Mouse (Mus musculus) embryonic facial prominence, embryonic 13.5 days (tissue): Measurements from ENCODE around the gene Etfbkmt. TPM values are rescaled to one million over a fixed set of nuclear protein-coding genes. Genes with fewer than 3 reads are reported as not detected.
"Not testable (repeated sequence)": the region's sequence is repeated elsewhere in the genome, so short reads cannot be mapped to it uniquely, and the experiment has no call there.

Experiments used
- ATAC-seq: fragments of 200-750 bp; cut with Nextera tagmentation; 2 replicates; pipeline ENCODE4 v1.8.0; 2017; ENCODE audit warnings: low read depth; ENCODE audit not compliant: insufficient number of reproducible peaks, insufficient read depth, low FRiP score, low TSS enrichment
- H3K27ac ChIP-seq: fragments of 300-500 bp; sonication (generic); 2 replicates; pipeline ENCODE4 v1.5.1; 2015; ENCODE audit warnings: moderate library complexity, mild to moderate bottlenecking, inconsistent platforms
- H3K27me3 ChIP-seq: fragments of 300-500 bp; sonication (generic); 2 replicates; pipeline ENCODE4 v1.6.1; 2015; ENCODE audit warnings: mild to moderate bottlenecking, inconsistent platforms
- H3K36me3 ChIP-seq: fragments of 300-500 bp; sonication (generic); 2 replicates; pipeline ENCODE4 v1.6.1; 2015; ENCODE audit warnings: mild to moderate bottlenecking, inconsistent platforms
- H3K4me1 ChIP-seq: fragments of 300-500 bp; sonication (generic); 2 replicates; pipeline ENCODE4 v1.6.1; 2015; ENCODE audit warnings: inconsistent platforms
- H3K4me2 ChIP-seq: fragments of 300-500 bp; sonication (generic); 2 replicates; pipeline ENCODE4 v1.6.1; 2015; ENCODE audit warnings: moderate library complexity, mild to moderate bottlenecking, inconsistent platforms
- H3K4me3 ChIP-seq: fragments of 300-500 bp; sonication (generic); 2 replicates; pipeline ENCODE4 v1.5.1; 2015; ENCODE audit warnings: mild to moderate bottlenecking, inconsistent platforms
- H3K9ac ChIP-seq: fragments of 300-500 bp; sonication (generic); 2 replicates; pipeline ENCODE4 v1.6.1; 2015; ENCODE audit warnings: mild to moderate bottlenecking, inconsistent platforms
- H3K9me3 ChIP-seq: fragments of 300-500 bp; sonication (generic); 2 replicates; pipeline ENCODE4 v1.6.1; 2016; ENCODE audit warnings: inconsistent platforms
- WGBS: fragments of 180-500 bp; shearing (Covaris S2); methylation state at CpG from one replicate; pipeline ENCODE4 v1.1.7; 2015; ENCODE audit warnings: mixed read lengths; 5-methylcytosine and 5-hydroxymethylcytosine counted together
- polyA plus RNA-seq: library from polyadenylated mRNA; unstranded; fragments of >200 nt; fragmentation: Nextera tagmentation; extraction: Ambion mirVana; gene quantifications from 2 replicates; pipeline ENCODE4 v1.2.1, GENCODE M21; 2015

Gene Etfbkmt
- polyA plus RNA-seq, 1 experiment from 2014 or later: 13.7 TPM

GRCm38 (mm10) chr6:149103451-149103850 is 36.2 kb upstream of the Etfbkmt start:
- H3K9ac ChIP-seq: no peak overlapping the region
- H3K4me1 ChIP-seq: 0 out of 2 replicates have a peak, but pooled peaks cover 9% of the 10 kb centered on the region
- no peaks in the 10 kb centered on the region for H3K27me3 ChIP-seq
- no peak overlapping the region for H3K4me2 ChIP-seq
- ATAC-seq: no peak
- no peaks in the 10 kb centered on the region for H3K9me3 ChIP-seq
- no peaks in the 10 kb centered on the region for H3K36me3 ChIP-seq
- H3K4me3 ChIP-seq: no peak overlapping the region
- no peak overlapping the region for H3K27ac ChIP-seq
- 86% methylated on average over 1 of the region's 1 CpGs for WGBS

- no peak for ATAC-seq
- Histone ChIP-seq H3K9me3 (no peaks in the 10 kb centered on the region), H3K9ac (no peak overlapping the region), H3K4me2 (no peak overlapping the region), H3K27me3 (no peaks in the 10 kb centered on the region), H3K4me1 (0 out of 2 replicates have a peak, but pooled peaks cover 5% of the 10 kb centered on the region), H3K4me3 (no peak overlapping the region), H3K27ac (no peak overlapping the region), H3K36me3 (no peaks in the 10 kb centered on the region)
- 69% methylated on average over 3 of the region's 3 CpGs for WGBS
Measured at GRCm38 (mm10) chr6:149107615-149108014, 32.0 kb upstream of the Etfbkmt start.

GRCm38 (mm10) chr6:149108909-149109308 is 30.7 kb upstream of the Etfbkmt start:
- H3K9me3 ChIP-seq: no peaks in the 10 kb centered on the region
- H3K27me3 ChIP-seq: no peaks in the 10 kb centered on the region
- WGBS: 82% methylated on average over 2 of the region's 2 CpGs
- H3K36me3 ChIP-seq: no peaks in the 10 kb centered on the region
- ATAC-seq: no peak
- no peak overlapping the region for H3K27ac ChIP-seq
- H3K4me2 ChIP-seq: no peak overlapping the region
- no peak overlapping the region for H3K4me3 ChIP-seq
- H3K4me1 ChIP-seq: 0 out of 2 replicates have a peak, but pooled peaks cover 5% of the 10 kb centered on the region
- H3K9ac ChIP-seq: no peak overlapping the region

GRCm38 (mm10) chr6:149116992-149117391 is 22.7 kb upstream of the Etfbkmt start:
- Histone ChIP-seq H3K9me3 (no peaks in the 10 kb centered on the region), H3K4me3 (no peak overlapping the region)
- ATAC-seq: no peak

GRCm38 (mm10) chr6:149118935-149119334 is 20.7 kb upstream of the Etfbkmt start:
- Histone ChIP-seq H3K27ac (no peak overlapping the region), H3K4me2 (no peak overlapping the region), H3K4me3 (no peak overlapping the region), H3K4me1 (no peaks in the 10 kb centered on the region), H3K36me3 (no peaks in the 10 kb centered on the region), H3K9me3 (no peaks in the 10 kb centered on the region), H3K9ac (no peak overlapping the region), H3K27me3 (no peaks in the 10 kb centered on the region)
- WGBS: 49% methylated on average over 2 of the region's 2 CpGs
- ATAC-seq: no peak

More at GRCm38 (mm10) chr6:149116992-149117391, 22.7 kb upstream of the Etfbkmt start:
- Histone ChIP-seq H3K4me1 (no peaks in the 10 kb centered on the region), H3K4me2 (no peak overlapping the region), H3K36me3 (no peaks in the 10 kb centered on the region), H3K9ac (no peak overlapping the region), H3K27me3 (no peaks in the 10 kb centered on the region), H3K27ac (no peak overlapping the region)

GRCm38 (mm10) chr6:149119853-149120252 is 19.8 kb upstream of the Etfbkmt start:
- Histone ChIP-seq H3K4me1 (no peaks in the 10 kb centered on the region), H3K9ac (no peak overlapping the region), H3K9me3 (no peaks in the 10 kb centered on the region), H3K4me2 (no peak overlapping the region), H3K4me3 (no peak overlapping the region), H3K36me3 (no peaks in the 10 kb centered on the region), H3K27me3 (no peaks in the 10 kb centered on the region), H3K27ac (no peak overlapping the region)
- no peak for ATAC-seq
- WGBS: 45% methylated on average over 2 of the region's 2 CpGs

- no peak overlapping the region for H3K4me2 ChIP-seq
- no peak overlapping the region for H3K9ac ChIP-seq
- no peak overlapping the region for H3K27ac ChIP-seq
- ATAC-seq: no peak
- 81% methylated on average over 3 of the region's 3 CpGs for WGBS
- H3K36me3 ChIP-seq: no peaks in the 10 kb centered on the region
- no peak overlapping the region for H3K4me3 ChIP-seq
- H3K4me1 ChIP-seq: no peaks in the 10 kb centered on the region
- H3K27me3 ChIP-seq: no peaks in the 10 kb centered on the region
- no peaks in the 10 kb centered on the region for H3K9me3 ChIP-seq
Measured at GRCm38 (mm10) chr6:149123042-149123441, 16.6 kb upstream of the Etfbkmt start.

GRCm38 (mm10) chr6:149126675-149127074 is 13.0 kb upstream of the Etfbkmt start:
- no peak overlapping the region for H3K4me2 ChIP-seq
- H3K9me3 ChIP-seq: no peaks in the 10 kb centered on the region
- H3K4me3 ChIP-seq: no peak overlapping the region
- H3K27ac ChIP-seq: no peak overlapping the region
- no peaks in the 10 kb centered on the region for H3K36me3 ChIP-seq
- no peaks in the 10 kb centered on the region for H3K27me3 ChIP-seq
- no peak overlapping the region for H3K9ac ChIP-seq
- no peaks in the 10 kb centered on the region for H3K4me1 ChIP-seq
- 64% methylated on average over 4 of the region's 4 CpGs for WGBS
- ATAC-seq: no peak

- H3K27me3 ChIP-seq, H3K4me3 ChIP-seq, H3K9ac ChIP-seq, H3K36me3 ChIP-seq, H3K4me1 ChIP-seq, ATAC-seq, H3K27ac ChIP-seq, H3K9me3 ChIP-seq, H3K4me2 ChIP-seq: not testable (repeated sequence)
- 81% methylated on average over 8 of the region's 8 CpGs for WGBS
Measured at GRCm38 (mm10) chr6:149129870-149130269, 9.8 kb upstream of the Etfbkmt start, which contains the start of gene Gm10203. Gene Gm10203, plus strand, starts transcription at chr6:149130170.

- H3K27me3 ChIP-seq: no peaks in the 10 kb centered on the region
- H3K27ac ChIP-seq: no peak overlapping the region
- H3K4me2 ChIP-seq: no peak overlapping the region
- no peaks in the 10 kb centered on the region for H3K4me1 ChIP-seq
- 14% methylated on average over 3 of the region's 3 CpGs for WGBS
- no peak overlapping the region for H3K9ac ChIP-seq
- ATAC-seq: no peak
- H3K4me3 ChIP-seq: no peak overlapping the region
- no peaks in the 10 kb centered on the region for H3K36me3 ChIP-seq
- no peaks in the 10 kb centered on the region for H3K9me3 ChIP-seq
Measured at GRCm38 (mm10) chr6:149131111-149131510, 8.5 kb upstream of the Etfbkmt start.

- Histone ChIP-seq H3K4me3 (no peak overlapping the region), H3K9me3 (no peaks in the 10 kb centered on the region), H3K36me3 (no peaks in the 10 kb centered on the region), H3K4me2 (no peak overlapping the region), H3K9ac (no peak overlapping the region), H3K27me3 (no peaks in the 10 kb centered on the region), H3K4me1 (no peaks in the 10 kb centered on the region), H3K27ac (no peak overlapping the region)
- no peak for ATAC-seq
- 28% methylated on average over 5 of the region's 5 CpGs for WGBS
Measured at GRCm38 (mm10) chr6:149132311-149133077, 7.2 kb upstream of the Etfbkmt start.

GRCm38 (mm10) chr6:149134391-149135150 is 5.1 kb upstream of the Etfbkmt start:
- H3K9ac ChIP-seq: no peak overlapping the region
- H3K9me3 ChIP-seq: no peaks in the 10 kb centered on the region
- no peaks in the 10 kb centered on the region for H3K4me1 ChIP-seq
- H3K4me3 ChIP-seq: no peak overlapping the region
- no peaks in the 10 kb centered on the region for H3K36me3 ChIP-seq
- no peak for ATAC-seq
- no peak overlapping the region for H3K4me2 ChIP-seq
- no peak overlapping the region for H3K27ac ChIP-seq
- no peaks in the 10 kb centered on the region for H3K27me3 ChIP-seq
- WGBS: 25% methylated on average over 5 of the region's 5 CpGs
